Mouse (Mus musculus): ENCODE results near the gene Itgav.

- TF ChIP-seq CTCF (IDR thresholded peaks at IDR 0.05; ENCODE audit: low read depth), result no peak
- TF ChIP-seq EP300 (IDR thresholded peaks at IDR 0.05; ENCODE audit: low read depth), result no peak
Measured at GRCm38 (mm10) chr2:83732896-83733295, 8.7 kb downstream of the Itgav start.
